In genomic region chr6:128826781-128827180, GRCm38 (mm10) we compare ENCODE assay signal across 38 mouse cellular contexts. TPM values are rescaled to one million over a fixed set of nuclear protein-coding genes. Genes with fewer than 3 reads are reported as not detected.
"Had no signal": no experiment of that assay in that cellular context is flagged by ENCODE, and none has a peak within 500 bp of the region (broad histone marks: within the 10 kb centered on the region; RNA-seq: fewer than 3 reads in every experiment).

No protein-coding gene starts in this region.

- ATAC-seq: hindbrain, embryonic 16.5 days; inflammation-experienced regulatory T-cells, adult 6 months; intestine, embryonic 15.5 days; intestine, postnatal 0 days had no signal

- H3K9me3 ChIP-seq: heart, embryonic 10.5 days; heart, embryonic 12.5 days; hindbrain, embryonic 12.5 days; intestine, embryonic 15.5 days; limb, embryonic 10.5 days; limb, embryonic 12.5 days; liver, embryonic 13.5 days; liver, embryonic 15.5 days had no signal

- H3K4me1 ChIP-seq: heart, embryonic 10.5 days; heart, embryonic 12.5 days; hindbrain, embryonic 12.5 days; intestine, embryonic 15.5 days; liver, embryonic 13.5 days; liver, embryonic 15.5 days had no signal

- H3K27me3 ChIP-seq: heart, embryonic 12.5 days; hindbrain, embryonic 12.5 days; intestine, embryonic 15.5 days; limb, embryonic 12.5 days; liver, embryonic 13.5 days; liver, embryonic 15.5 days had no signal

- H3K9ac ChIP-seq: heart, embryonic 12.5 days; hindbrain, embryonic 12.5 days; hindbrain, embryonic 14.5 days; intestine, embryonic 15.5 days; limb, embryonic 12.5 days; liver, embryonic 13.5 days; liver, embryonic 15.5 days had no signal

- H3K36me3 ChIP-seq: heart, embryonic 10.5 days; heart, embryonic 12.5 days; hindbrain, embryonic 12.5 days; intestine, embryonic 15.5 days; limb, embryonic 10.5 days; limb, embryonic 12.5 days; liver, embryonic 13.5 days; liver, embryonic 15.5 days had no signal

- H3K4me2 ChIP-seq: heart, embryonic 12.5 days; hindbrain, embryonic 12.5 days; hindbrain, embryonic 14.5 days; intestine, embryonic 15.5 days; limb, embryonic 12.5 days; liver, embryonic 11.5 days; liver, embryonic 13.5 days; liver, embryonic 15.5 days had no signal

- H3K27ac ChIP-seq: gastrocnemius, adult 2 months; heart, embryonic 10.5 days; hindbrain, embryonic 12.5 days; hindbrain, embryonic 14.5 days; intestine, embryonic 15.5 days; layer of hippocampus, adult 2 months; left cerebral cortex, adult 2 months; limb, embryonic 10.5 days; limb, embryonic 12.5 days; liver, embryonic 13.5 days; liver, embryonic 15.5 days had no signal

- DNase-seq: gastrocnemius, adult 2 months; gastrocnemius, postnatal 10 days; gastrocnemius, postnatal 25 days; heart, adult 18-20 months; heart, postnatal 10 days; heart, postnatal 36 days; kidney, adult 18-20 months; kidney, adult 8-10 months; kidney, postnatal 10 days; kidney, postnatal 25 days; kidney, postnatal 4 days; liver; liver, embryonic 13.5 days had no signal

- H3K4me3 ChIP-seq: gastrocnemius, adult 2 months; heart, embryonic 10.5 days; heart, embryonic 12.5 days; hindbrain, embryonic 12.5 days; intestine, embryonic 15.5 days; layer of hippocampus, adult 2 months; left cerebral cortex, adult 2 months; limb, embryonic 10.5 days; limb, embryonic 12.5 days; liver, embryonic 13.5 days; liver, embryonic 15.5 days had no signal

RNA-seq across cellular contexts. Expression of gene Klrb1b, which starts 0.7 kb away (rescaled TPM):
- total RNA-seq: gastrocnemius, adult 2 months; gastrocnemius, postnatal 10 days; gastrocnemius, postnatal 25 days; gastrocnemius, postnatal 4 days; heart, adult 8-10 months; heart, postnatal 10 days; heart, postnatal 36 days; layer of hippocampus, adult 2 months; layer of hippocampus, postnatal 10 days; layer of hippocampus, postnatal 25 days; left cerebral cortex, adult 2 months; left cerebral cortex, postnatal 14 days; left cerebral cortex, postnatal 36 days had no signal
- polyA plus RNA-seq: heart, embryonic 10.5 days; heart, embryonic 12.5 days; heart, embryonic 14.5 days; hindbrain, embryonic 12.5 days; hindbrain, embryonic 14.5 days; hindbrain, embryonic 16.5 days; kidney, embryonic 14.5 days; limb, embryonic 10.5 days; limb, embryonic 12.5 days; liver, embryonic 11.5 days; liver, embryonic 13.5 days had no signal

RNA-seq across cellular contexts. Expression of gene Gm44511, which starts 0.7 kb away (rescaled TPM):
- total RNA-seq: gastrocnemius, adult 2 months; gastrocnemius, postnatal 10 days; gastrocnemius, postnatal 25 days; gastrocnemius, postnatal 4 days; heart, adult 18-20 months; heart, adult 8-10 months; heart, postnatal 10 days; heart, postnatal 36 days; layer of hippocampus, adult 2 months; layer of hippocampus, postnatal 10 days; layer of hippocampus, postnatal 25 days; left cerebral cortex, adult 2 months; left cerebral cortex, postnatal 14 days; left cerebral cortex, postnatal 36 days had no signal
- polyA plus RNA-seq: heart, embryonic 10.5 days; heart, embryonic 12.5 days; heart, embryonic 14.5 days; heart, embryonic 16.5 days; hindbrain, embryonic 12.5 days; hindbrain, embryonic 14.5 days; hindbrain, embryonic 16.5 days; inflammation-experienced regulatory T-cells, adult 6 months; intestine, embryonic 15.5 days; intestine, postnatal 0 days; kidney, embryonic 14.5 days; kidney, embryonic 16.5 days; limb, embryonic 10.5 days; limb, embryonic 12.5 days; limb, embryonic 14.5 days; liver, embryonic 11.5 days; liver, embryonic 15.5 days had no signal

RNA-seq across cellular contexts. Expression of gene Klrb1c, which starts 37.8 kb away (rescaled TPM):
- total RNA-seq: gastrocnemius, adult 2 months; gastrocnemius, postnatal 25 days; heart, adult 18-20 months; heart, postnatal 10 days; layer of hippocampus, adult 2 months; layer of hippocampus, postnatal 25 days; left cerebral cortex, adult 2 months; left cerebral cortex, postnatal 14 days; left cerebral cortex, postnatal 36 days had no signal
- polyA plus RNA-seq: heart, embryonic 12.5 days; heart, embryonic 14.5 days; hindbrain, embryonic 12.5 days; kidney, embryonic 14.5 days; limb, embryonic 10.5 days; limb, embryonic 12.5 days; liver, embryonic 11.5 days had no signal
